ENCODE assay signal across 10 mouse cellular contexts in genomic region chr7:143753990-143754715, GRCm38 (mm10). TPM values are rescaled to one million over a fixed set of nuclear protein-coding genes. Genes with fewer than 3 reads are reported as not detected.
DNase-seq lines count a peak whose midpoint lies in the region; ATAC-seq and TF ChIP-seq lines count a peak whose summit lies in the region.
"Had no signal": no experiment of that assay in that cellular context is flagged by ENCODE, and none has a peak within 500 bp of the region (broad histone marks: within the 10 kb centered on the region; RNA-seq: fewer than 3 reads in every experiment).

No protein-coding gene starts in this region.

- H3K4me3 ChIP-seq in forebrain, embryonic 10.5 days = no peak overlapping the region
- no peak overlapping the region for H3K4me3 ChIP-seq in forebrain, embryonic 16.5 days (replicated peaks; ENCODE audit: low read length)
- no peak overlapping the region for H3K4me3 ChIP-seq in neural tube, embryonic 15.5 days (replicated peaks)
- H3K4me3 ChIP-seq in lung, embryonic 14.5 days (ENCODE audit: low read depth, low read length) = no peak overlapping the region
- H3K4me3 ChIP-seq: stomach, embryonic 15.5 days had no signal

- H3K4me2 ChIP-seq in forebrain, embryonic 16.5 days (ENCODE audit: low read length) = no peak overlapping the region
- no peak overlapping the region for H3K4me2 ChIP-seq in neural tube, embryonic 15.5 days
- H3K4me2 ChIP-seq in lung, embryonic 14.5 days = no peak overlapping the region
- H3K4me2 ChIP-seq: stomach, embryonic 15.5 days had no signal

- no peak overlapping the region for H3K9ac ChIP-seq in forebrain, embryonic 16.5 days (replicated peaks; ENCODE audit: low read depth, low read length)
- H3K9ac ChIP-seq in neural tube, embryonic 15.5 days (replicated peaks) = no peak overlapping the region
- H3K9ac ChIP-seq in lung, embryonic 14.5 days = no peak overlapping the region
- H3K9ac ChIP-seq: stomach, embryonic 15.5 days had no signal

- ATAC-seq in forebrain, embryonic 16.5 days = no peak
- no peak for ATAC-seq in neural tube, embryonic 15.5 days (ENCODE audit: low FRiP score)
- ATAC-seq in granulocyte monocyte progenitor cell, adult 5-6 weeks (replicated peaks; ENCODE audit: poor library complexity, severe bottlenecking) = peak; percentile 42
- ATAC-seq in lung, embryonic 14.5 days (ENCODE audit: insufficient read depth) = no peak

- peaks cover 17% of the 10 kb centered on the region for H3K4me1 ChIP-seq in forebrain, embryonic 10.5 days
- peaks cover 11% of the 10 kb centered on the region for H3K4me1 ChIP-seq in forebrain, embryonic 16.5 days (replicated peaks; ENCODE audit: control insufficient read depth, insufficient read depth, low read length)
- peaks cover 16% of the 10 kb centered on the region for H3K4me1 ChIP-seq in neural tube, embryonic 15.5 days
- H3K4me1 ChIP-seq in lung, embryonic 14.5 days (ENCODE audit: insufficient read depth) = no peaks in the 10 kb centered on the region

- H3K9me3 ChIP-seq in forebrain, embryonic 10.5 days = no peaks in the 10 kb centered on the region
- H3K9me3 ChIP-seq in forebrain, embryonic 16.5 days (ENCODE audit: control insufficient read depth, low read length) = no peaks in the 10 kb centered on the region
- no peaks in the 10 kb centered on the region for H3K9me3 ChIP-seq in neural tube, embryonic 15.5 days (replicated peaks)
- no peaks in the 10 kb centered on the region for H3K9me3 ChIP-seq in lung, embryonic 14.5 days (ENCODE audit: low read depth, low read length)
- H3K9me3 ChIP-seq: stomach, embryonic 15.5 days had no signal

- H3K27ac ChIP-seq in forebrain, embryonic 10.5 days = no peak overlapping the region
- H3K27ac ChIP-seq in forebrain, embryonic 16.5 days (ENCODE audit: low read length) = no peak overlapping the region
- H3K27ac ChIP-seq in neural tube, embryonic 15.5 days (replicated peaks) = no peak overlapping the region
- H3K27ac ChIP-seq in lung, embryonic 14.5 days (ENCODE audit: low read depth) = no peak overlapping the region
- H3K27ac ChIP-seq: stomach, embryonic 15.5 days had no signal

- H3K27me3 ChIP-seq in forebrain, embryonic 10.5 days (ENCODE audit: poor library complexity, severe bottlenecking) = peaks cover 80% of the 10 kb centered on the region
- H3K27me3 ChIP-seq in forebrain, embryonic 16.5 days (replicated peaks; ENCODE audit: control insufficient read depth, insufficient read depth, low read length) = peaks cover 6% of the 10 kb centered on the region; the same call in 1 of the 2 replicates
- H3K27me3 ChIP-seq in neural tube, embryonic 15.5 days (replicated peaks) = peaks cover 33% of the 10 kb centered on the region
- 0 out of 2 replicates have a peak, but pooled peaks cover 8% of the 10 kb centered on the region for H3K27me3 ChIP-seq in lung, embryonic 14.5 days (ENCODE audit: insufficient read depth, low read length)

- DNase-seq in forebrain, embryonic 10.5 days (ENCODE audit: extremely low spot score, low spot score) = peak; percentile 54
- peak; percentile 55 for DNase-seq in neural tube, embryonic 10.5 days (ENCODE audit: extremely low spot score, low spot score)
- peak; percentile 29 for DNase-seq in c-Kit-positive CD71-positive TER-119-positive erythroid progenitor cells, embryonic 14.5 days (ENCODE audit: low spot score)
- DNase-seq in lung, embryonic 14.5 days = peak; percentile 85
- DNase-seq in spleen, postnatal 10 days (ENCODE audit: low spot score in 2 of 2) = peak; percentile 22 to 75

- no peaks in the 10 kb centered on the region for H3K36me3 ChIP-seq in forebrain, embryonic 10.5 days (replicated peaks)
- no peaks in the 10 kb centered on the region for H3K36me3 ChIP-seq in forebrain, embryonic 16.5 days (ENCODE audit: control insufficient read depth, insufficient read depth)
- no peaks in the 10 kb centered on the region for H3K36me3 ChIP-seq in neural tube, embryonic 15.5 days
- no peaks in the 10 kb centered on the region for H3K36me3 ChIP-seq in lung, embryonic 14.5 days (ENCODE audit: insufficient read depth)
- H3K36me3 ChIP-seq: stomach, embryonic 15.5 days had no signal

- peak; percentile 92 for TF ChIP-seq CTCF in lung, embryonic 14.5 days (IDR thresholded peaks at IDR 0.05; ENCODE audit: low read depth)

- WGBS in forebrain, embryonic 10.5 days = 49% methylated on average over 5 of the region's 5 CpGs
- 46% methylated on average over 5 of the region's 5 CpGs for WGBS in forebrain, embryonic 16.5 days
- WGBS in neural tube, embryonic 15.5 days = 51% methylated on average over 5 of the region's 5 CpGs
- 41% methylated on average over 5 of the region's 5 CpGs for WGBS in lung, embryonic 14.5 days

RNA-seq across cellular contexts. Expression of gene Osbpl5, which starts 2.6 kb away (rescaled TPM):
- polyA plus RNA-seq in forebrain, embryonic 10.5 days (2016; fragmentation: Nextera tagmentation; extraction: Ambion mirVana) = 8.9 and 9.4 TPM in 2 replicates
- polyA plus RNA-seq in forebrain, embryonic 16.5 days (2015; fragmentation: Nextera tagmentation; extraction: Ambion mirVana) = 34.0 and 35.8 TPM in 2 replicates
- 37.2 and 37.5 TPM in 2 replicates for polyA plus RNA-seq in neural tube, embryonic 15.5 days (2015; fragmentation: Nextera tagmentation; extraction: Ambion mirVana)
- total RNA-seq in granulocyte monocyte progenitor cell, adult 5-6 weeks (2014; fragmentation: Nextera tagmentation) = 3.9 and 5.2 TPM in 2 replicates
- 7.5 and 16.6 TPM in 2 replicates for total RNA-seq in granulocyte monocyte progenitor cell, adult 5-6 weeks (2017)
- 34.2 and 36.8 TPM in 2 replicates for polyA plus RNA-seq in lung, embryonic 14.5 days (2014; fragmentation: Nextera tagmentation; extraction: Ambion mirVana)

RNA-seq across cellular contexts. Expression of gene Mrgprg, which starts 12.6 kb away (rescaled TPM):
- not detected in 2 replicates for polyA plus RNA-seq in forebrain, embryonic 10.5 days (2016; fragmentation: Nextera tagmentation; extraction: Ambion mirVana)
- not detected in 2 replicates for polyA plus RNA-seq in forebrain, embryonic 16.5 days (2015; fragmentation: Nextera tagmentation; extraction: Ambion mirVana)
- not detected in 2 replicates for polyA plus RNA-seq in neural tube, embryonic 15.5 days (2015; fragmentation: Nextera tagmentation; extraction: Ambion mirVana)
- not detected in 2 replicates for total RNA-seq in granulocyte monocyte progenitor cell, adult 5-6 weeks (2014; fragmentation: Nextera tagmentation)
- total RNA-seq in granulocyte monocyte progenitor cell, adult 5-6 weeks (2017) = not detected in 2 replicates
- polyA plus RNA-seq in lung, embryonic 14.5 days (2014; fragmentation: Nextera tagmentation; extraction: Ambion mirVana) = not detected in 2 replicates
- total RNA-seq: layer of hippocampus, postnatal 25 days had no signal
- polyA plus RNA-seq: stomach, embryonic 15.5 days had no signal

RNA-seq across cellular contexts. Expression of gene Mrgpre, which starts 30.1 kb away (rescaled TPM):
- 1.4 and 1.5 TPM in 2 replicates for polyA plus RNA-seq in forebrain, embryonic 10.5 days (2016; fragmentation: Nextera tagmentation; extraction: Ambion mirVana)
- 4.0 and 5.8 TPM in 2 replicates for polyA plus RNA-seq in forebrain, embryonic 16.5 days (2015; fragmentation: Nextera tagmentation; extraction: Ambion mirVana)
- polyA plus RNA-seq in neural tube, embryonic 15.5 days (2015; fragmentation: Nextera tagmentation; extraction: Ambion mirVana) = 7.9 and 9.6 TPM in 2 replicates
- total RNA-seq in granulocyte monocyte progenitor cell, adult 5-6 weeks (2014; fragmentation: Nextera tagmentation) = 2.6 and 2.9 TPM in 2 replicates
- total RNA-seq in granulocyte monocyte progenitor cell, adult 5-6 weeks (2017) = 0.34 and 0.41 TPM in 2 replicates
- 1.5 and 1.9 TPM in 2 replicates for polyA plus RNA-seq in lung, embryonic 14.5 days (2014; fragmentation: Nextera tagmentation; extraction: Ambion mirVana)

Comparison
In these comparisons a context has a peak if more than half of its experiments do, and no peak if none do; other contexts are left out.
1. DNase-seq: peak in every context shown above with its lines; median percentile 85 in lung, embryonic 14.5 days; 55 in neural tube, embryonic 10.5 days; 54 in forebrain, embryonic 10.5 days; 48 in spleen, postnatal 10 days; 29 in c-Kit-positive CD71-positive TER-119-positive erythroid progenitor cells, embryonic 14.5 days.